Mouse (Mus musculus) layer of hippocampus, adult 18-20 months (tissue): ENCODE data around the gene Ms4a8a. TPM values are rescaled to one million over a fixed set of nuclear protein-coding genes. Genes with fewer than 3 reads are reported as not detected.

ENCODE experiments used
- DNase-seq, 2 experiments: peaks; one replicate each; pipeline ENCODE4 v3.0.0; 2022; ENCODE audit warnings: low spot score in 2 of 2
- total RNA-seq, 2 experiments: library from RNA; stranded (reverse); gene quantifications; 2 replicates each; pipeline ENCODE4 v1.2.3; 2021

Ms4a8a gene
- total RNA-seq, 2 experiments from 2014 or later, result 0.30 TPM; not detected in 1

- no peak for DNase-seq
These were observed 63.0 kb downstream of the Ms4a8a start, which contains the start of gene Ms4a18 for GRCm38 (mm10) chr19:11017891-11018290. Ms4a18 (minus strand) TSS chr19:11018031.

Other genes with a start within 250 kb of the Ms4a8a start
- 1 to 10 TPM in 1 of 2 experiments, under 1 TPM in 1; 0.89 to 1.4 TPM for gene Slc15a3, start 241.4 kb downstream of the Ms4a8a start, total RNA-seq
- gene Tmem132a, start 211.2 kb downstream of the Ms4a8a start, total RNA-seq, result 100 to 1,000 TPM; 148 to 178 TPM
- gene Tmem109, start 199.1 kb downstream of the Ms4a8a start, total RNA-seq, result 10 to 100 TPM; 46.9 to 51.0 TPM
- 100 to 1,000 TPM; 197 to 217 TPM for gene Prpf19, start 185.9 kb downstream of the Ms4a8a start, total RNA-seq
- not detected for gene Zp1, start 160.5 kb downstream of the Ms4a8a start, total RNA-seq
- gene Ptgdr2, start 143.9 kb downstream of the Ms4a8a start, total RNA-seq, result under 1 TPM; 0.12 to 0.23 TPM
- gene Ccdc86, start 131.8 kb downstream of the Ms4a8a start, total RNA-seq, result 1 to 10 TPM; 8.2 to 8.5 TPM
- gene Ms4a10, start 106.4 kb downstream of the Ms4a8a start, total RNA-seq, result not detected
- not detected for gene Ms4a15, start 87.9 kb downstream of the Ms4a8a start, total RNA-seq
- gene Ms4a18, start 63.1 kb downstream of the Ms4a8a start, total RNA-seq, result not detected
- not detected for gene 1700017D01Rik, start 49.8 kb upstream of the Ms4a8a start, total RNA-seq
- gene 1700025F22Rik, start 84.2 kb upstream of the Ms4a8a start, total RNA-seq, result not detected
- gene Ms4a13, start 115.6 kb upstream of the Ms4a8a start, total RNA-seq, result not detected
- gene Ms4a12, start 151.3 kb upstream of the Ms4a8a start, total RNA-seq, result not detected
- gene Ms4a1, start 185.1 kb upstream of the Ms4a8a start, total RNA-seq, result not detected
- not detected for gene Ms4a5, start 202.8 kb upstream of the Ms4a8a start, total RNA-seq
- gene Ms4a14, start 233.4 kb upstream of the Ms4a8a start, total RNA-seq, result not detected